Mouse (Mus musculus) lung, embryonic 14.5 days (tissue): ENCODE results near the gene Ehd1. TPM values are rescaled to one million over a fixed set of nuclear protein-coding genes. Genes with fewer than 3 reads are reported as not detected.

Experiments used
- ATAC-seq: fragments of 200-750 bp; cut with Nextera tagmentation; 2 replicates; pipeline ENCODE4 v1.8.0; 2017; ENCODE audit warnings: mild to moderate bottlenecking, moderate TSS enrichment, moderate library complexity; ENCODE audit not compliant: insufficient read depth
- DNase-seq: peaks from one replicate; pipeline ENCODE4 v3.0.0-alpha.2; 2015
- H3K27ac ChIP-seq: fragments of 300-500 bp; sonication (generic); 2 replicates; pipeline ENCODE4 v1.5.1; 2014; ENCODE audit warnings: low read depth, mild to moderate bottlenecking, moderate library complexity
- H3K27me3 ChIP-seq: fragments of 300-500 bp; sonication (generic); 2 replicates; pipeline ENCODE4 v1.6.1; 2014; ENCODE audit warnings: low read length, control low read depth; ENCODE audit not compliant: insufficient read depth
- H3K36me3 ChIP-seq: fragments of 300-500 bp; sonication (generic); 2 replicates; pipeline ENCODE4 v1.6.1; 2014; ENCODE audit warnings: control low read depth; ENCODE audit not compliant: insufficient read depth
- H3K4me1 ChIP-seq: fragments of 300-500 bp; sonication (generic); 2 replicates; pipeline ENCODE4 v1.6.1; 2014; ENCODE audit warnings: antibody characterized with exemption, control low read depth; ENCODE audit not compliant: insufficient read depth
- H3K4me2 ChIP-seq: fragments of 300-500 bp; sonication (generic); 2 replicates; pipeline ENCODE4 v1.6.1; 2014; ENCODE audit warnings: mild to moderate bottlenecking
- H3K4me3 ChIP-seq: fragments of 300-500 bp; sonication (generic); 2 replicates; pipeline ENCODE4 v1.5.1; 2014; ENCODE audit warnings: low read depth, low read length
- H3K9ac ChIP-seq: fragments of 300-500 bp; sonication (generic); 2 replicates; pipeline ENCODE4 v1.6.1; 2014
- H3K9me3 ChIP-seq: fragments of 300-500 bp; sonication (generic); 2 replicates; pipeline ENCODE4 v1.6.1; 2016; ENCODE audit warnings: low read depth, low read length, control low read depth
- CTCF ChIP-seq: IDR thresholded peaks from 2 replicates; pipeline ENCODE4 v1.5.1; 2016; ENCODE audit warnings: antibody characterized with exemption, low read depth
- WGBS: fragments of 180-500 bp; shearing (Covaris S2); extraction: QIAGEN DNeasy Blood & Tissue Kit; methylation state at CpG from one replicate; pipeline ENCODE4 v1.1.7; 2014; 5-methylcytosine and 5-hydroxymethylcytosine counted together
- polyA plus RNA-seq: library from polyadenylated mRNA; unstranded; fragments of >200 nt; fragmentation: Nextera tagmentation; extraction: Ambion mirVana; gene quantifications from 2 replicates; pipeline ENCODE4 v1.2.1, GENCODE M21; 2014

The Ehd1 gene
- polyA plus RNA-seq, 1 experiment from 2014 or later: 50.3 TPM

DNA sequence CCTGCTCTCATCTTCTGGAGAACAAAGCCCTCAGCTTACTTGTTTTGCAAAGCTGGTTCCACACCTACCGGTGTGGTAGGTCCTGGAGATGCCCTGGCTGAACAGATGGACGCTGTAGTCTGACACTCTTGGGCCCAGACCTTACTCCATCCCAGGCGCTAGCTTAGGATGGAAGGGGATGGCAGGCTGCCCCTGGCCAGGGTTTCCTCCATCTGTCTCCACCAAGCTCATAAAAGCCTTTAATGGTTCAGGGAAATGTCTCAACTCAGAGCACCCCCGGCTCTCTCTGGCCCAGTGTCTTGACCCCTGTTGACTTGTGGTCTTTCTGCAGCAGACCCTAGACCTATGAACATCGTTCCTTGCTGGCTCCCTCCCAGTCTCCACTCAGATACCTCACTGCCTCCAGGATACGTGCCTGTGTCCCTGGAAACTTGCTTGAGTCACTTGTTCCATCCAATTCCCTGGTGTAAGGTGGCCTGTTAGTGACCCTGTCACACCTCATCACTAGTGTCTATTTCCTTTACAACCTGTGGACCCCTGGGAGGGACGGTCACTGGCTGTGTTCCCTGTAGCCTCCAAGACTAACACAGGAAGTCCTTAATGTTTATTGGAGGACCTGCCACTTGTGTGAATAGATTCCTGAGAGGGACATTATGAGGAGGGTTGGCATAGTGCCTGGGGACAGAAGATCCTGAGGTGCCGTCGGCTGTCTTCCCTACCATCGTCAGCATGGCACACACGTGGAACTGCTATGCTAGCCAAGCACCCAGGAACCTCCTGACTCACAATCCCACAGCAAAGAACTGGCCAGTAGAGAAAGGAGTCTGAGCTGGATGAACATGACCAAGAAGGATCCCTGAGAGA is 9.0 kb upstream of the Ehd1 start:
- peak; percentile 22 for DNase-seq
- no peaks in the 10 kb centered on the region for H3K9me3 ChIP-seq
- H3K27me3 ChIP-seq: no peaks in the 10 kb centered on the region
- no peak overlapping the region for H3K4me2 ChIP-seq
- H3K4me1 ChIP-seq: no peaks in the 10 kb centered on the region
- no peak overlapping the region for H3K9ac ChIP-seq
- no peak overlapping the region for H3K27ac ChIP-seq
- WGBS: 44% methylated on average over 11 of the region's 11 CpGs
- TF ChIP-seq CTCF: no peak
- ATAC-seq: no peak
- no peak overlapping the region for H3K4me3 ChIP-seq
- no peaks in the 10 kb centered on the region for H3K36me3 ChIP-seq

DNA sequence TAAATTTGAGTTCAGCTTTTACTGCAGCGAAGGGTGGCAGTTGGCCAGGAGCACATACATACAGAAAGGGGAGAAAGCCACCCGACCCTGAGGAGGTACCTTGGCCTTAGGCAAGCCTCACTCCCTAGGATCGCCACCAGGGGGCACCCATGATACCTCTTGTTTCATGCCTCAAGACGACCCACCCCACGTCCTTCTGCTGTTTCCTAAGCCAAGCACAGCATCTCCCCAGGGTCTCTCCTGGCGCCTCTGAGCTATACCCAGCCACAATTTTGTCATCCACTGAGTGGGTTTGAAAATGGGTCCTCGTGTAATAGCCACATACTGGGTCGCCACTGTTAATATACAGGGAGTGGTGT is 8.4 kb upstream of the Ehd1 start:
- H3K4me3 ChIP-seq: no peak overlapping the region
- H3K4me1 ChIP-seq: no peaks in the 10 kb centered on the region
- peak; percentile 73; the same call in 1 of the 2 replicates for ATAC-seq
- 15% methylated on average over 8 of the region's 8 CpGs for WGBS
- peak; percentile 94 for TF ChIP-seq CTCF
- H3K27me3 ChIP-seq: no peaks in the 10 kb centered on the region
- H3K27ac ChIP-seq: no peak overlapping the region
- DNase-seq: peak; percentile 94
- H3K4me2 ChIP-seq: no peak overlapping the region
- no peaks in the 10 kb centered on the region for H3K9me3 ChIP-seq
- no peaks in the 10 kb centered on the region for H3K36me3 ChIP-seq
- H3K9ac ChIP-seq: no peak overlapping the region

DNA sequence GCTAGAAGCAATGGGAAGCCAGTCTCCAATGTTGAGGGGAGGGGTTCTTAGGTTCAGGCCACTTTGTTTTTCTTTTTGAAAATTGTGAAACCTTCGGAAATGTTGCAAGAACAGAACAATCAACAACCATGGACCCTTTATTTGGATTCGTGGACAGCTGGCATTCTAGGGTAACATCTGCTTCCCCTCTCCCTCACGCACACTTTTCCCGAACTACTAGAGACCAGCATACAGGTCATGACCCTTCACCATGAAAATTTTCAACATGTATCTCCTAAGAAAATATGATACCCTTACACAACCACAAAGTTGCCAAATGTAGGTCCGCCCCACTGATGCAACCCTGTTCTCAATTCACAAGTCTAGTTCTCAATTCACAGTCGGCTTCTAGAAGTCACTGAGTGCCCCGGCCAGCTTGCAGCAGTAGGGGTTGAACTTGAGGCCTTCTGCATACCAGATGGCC is 7.8 kb upstream of the Ehd1 start:
- H3K4me2 ChIP-seq: no peak overlapping the region
- H3K9me3 ChIP-seq: no peaks in the 10 kb centered on the region
- H3K4me3 ChIP-seq: no peak overlapping the region
- 74% methylated on average over 7 of the region's 7 CpGs for WGBS
- no peak overlapping the region for H3K9ac ChIP-seq
- no peak for ATAC-seq
- H3K27ac ChIP-seq: no peak overlapping the region
- no peaks in the 10 kb centered on the region for H3K27me3 ChIP-seq
- no peaks in the 10 kb centered on the region for H3K36me3 ChIP-seq
- no peak for DNase-seq
- no peaks in the 10 kb centered on the region for H3K4me1 ChIP-seq
- no peak for TF ChIP-seq CTCF

DNA sequence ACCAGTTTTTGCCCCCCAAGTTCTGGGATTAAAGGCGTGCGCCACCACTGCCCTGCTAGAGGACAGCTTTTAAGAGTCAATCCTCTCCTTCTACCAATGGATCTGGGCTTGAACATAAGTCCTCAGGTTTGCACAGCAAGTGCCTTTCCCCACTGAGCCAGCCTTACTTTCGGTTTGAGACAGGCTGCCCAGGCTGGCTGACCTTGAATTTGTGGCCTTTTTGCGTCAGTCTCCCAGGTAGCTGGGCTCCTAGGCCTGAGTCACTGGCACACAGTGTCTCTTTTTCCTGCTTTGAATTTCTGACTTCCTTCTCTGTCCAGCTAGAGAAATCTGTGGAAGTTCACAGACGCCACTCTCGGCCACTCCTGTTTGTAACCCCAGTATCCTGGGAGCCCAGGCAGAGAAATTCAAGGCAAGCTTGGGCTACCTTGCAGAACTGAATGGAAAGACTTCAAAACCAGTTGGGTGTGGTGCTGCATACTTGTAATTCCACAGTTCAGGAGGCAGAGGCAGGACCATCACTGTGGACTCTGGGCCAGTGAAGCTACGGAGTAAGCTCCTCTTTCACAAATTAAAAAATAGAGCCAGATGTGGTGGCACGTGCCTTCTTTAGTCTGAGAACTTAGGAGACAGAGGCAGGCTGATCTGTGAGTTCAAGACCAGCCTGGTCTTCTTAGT is 6.6 kb upstream of the Ehd1 start:
- Histone ChIP-seq H3K4me3 (no peak overlapping the region), H3K9me3 (no peaks in the 10 kb centered on the region), H3K27me3 (no peaks in the 10 kb centered on the region), H3K36me3 (no peaks in the 10 kb centered on the region), H3K4me2 (no peak overlapping the region), H3K4me1 (no peaks in the 10 kb centered on the region), H3K9ac (no peak overlapping the region), H3K27ac (no peak overlapping the region)
- ATAC-seq: no peak
- no peak for TF ChIP-seq CTCF
- no peak for DNase-seq
- WGBS: 83% methylated on average over 8 of the region's 8 CpGs

DNA sequence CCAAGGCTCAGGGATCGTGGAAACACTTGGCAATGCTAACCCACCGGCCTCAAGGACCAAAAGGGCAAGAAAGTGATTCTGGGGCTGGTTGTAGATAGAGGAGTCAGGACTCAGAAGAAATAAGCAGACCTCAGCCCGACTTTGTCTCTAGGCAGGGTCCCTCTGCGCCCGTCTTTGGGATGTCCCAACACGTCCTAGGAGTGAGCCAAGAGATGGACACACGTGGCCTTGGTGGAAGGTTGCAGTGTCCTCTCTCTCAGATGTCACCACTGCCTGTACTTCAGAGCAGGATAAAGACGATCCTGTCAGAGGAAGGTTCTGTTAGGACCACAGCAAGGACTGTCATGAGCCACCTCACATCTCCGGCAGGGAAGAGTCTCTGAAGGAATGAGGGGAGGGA is 5.9 kb upstream of the Ehd1 start:
- Histone ChIP-seq H3K4me3 (no peak overlapping the region), H3K27me3 (no peaks in the 10 kb centered on the region), H3K9ac (no peak overlapping the region), H3K27ac (no peak overlapping the region), H3K4me1 (no peaks in the 10 kb centered on the region), H3K36me3 (no peaks in the 10 kb centered on the region), H3K4me2 (no peak overlapping the region), H3K9me3 (no peaks in the 10 kb centered on the region)
- ATAC-seq: no peak
- TF ChIP-seq CTCF: no peak
- 47% methylated on average over 9 of the region's 9 CpGs for WGBS
- DNase-seq: no peak

DNA sequence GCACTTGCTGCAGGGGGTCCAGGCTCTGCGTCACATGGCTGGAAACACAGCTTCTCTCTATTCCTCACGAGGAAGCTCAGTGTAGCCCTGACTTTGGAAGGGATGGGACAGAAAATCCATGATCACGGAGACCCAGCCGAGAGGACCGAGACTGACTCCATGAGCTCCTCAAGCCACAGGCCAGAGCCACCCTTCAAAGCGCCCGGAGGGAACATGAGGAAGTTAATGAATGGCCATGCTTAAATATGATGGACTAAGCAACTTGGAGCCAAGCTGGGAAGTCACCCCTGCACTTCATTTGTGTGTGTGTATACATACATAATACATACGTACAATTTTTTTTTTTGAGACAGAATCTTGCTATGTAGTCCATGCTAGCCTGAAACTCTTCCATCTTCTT is 5.3 kb upstream of the Ehd1 start:
- no peak overlapping the region for H3K9ac ChIP-seq
- DNase-seq (no peak), ATAC-seq (no peak)
- 0 out of 2 replicates have a peak, but pooled peaks cover 2% of the 10 kb centered on the region for H3K4me1 ChIP-seq
- H3K27me3 ChIP-seq: no peaks in the 10 kb centered on the region
- H3K4me3 ChIP-seq: no peak overlapping the region
- TF ChIP-seq CTCF: no peak
- H3K4me2 ChIP-seq: no peak overlapping the region
- no peaks in the 10 kb centered on the region for H3K9me3 ChIP-seq
- 23% methylated on average over 8 of the region's 8 CpGs for WGBS
- H3K36me3 ChIP-seq: no peaks in the 10 kb centered on the region
- H3K27ac ChIP-seq: no peak overlapping the region

DNA sequence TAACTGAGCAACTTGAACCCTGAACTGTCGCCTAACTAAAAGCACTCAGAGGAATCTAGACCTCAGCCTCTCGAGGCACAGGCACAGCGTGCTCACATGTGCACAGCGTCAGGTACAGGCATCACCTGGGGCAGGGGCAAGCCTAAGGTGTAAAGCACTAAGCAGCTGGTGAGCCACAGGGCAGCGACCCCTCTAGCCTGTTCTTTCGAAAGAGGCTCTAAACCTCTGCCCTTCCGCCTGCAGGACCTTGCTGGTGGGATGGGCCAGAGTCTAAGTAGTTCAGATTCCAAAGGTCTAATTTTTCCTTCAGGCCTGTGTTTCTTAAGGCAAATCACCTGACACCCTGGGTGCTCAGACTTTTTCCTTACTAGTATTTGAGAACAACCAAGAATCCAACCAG is 4.5 kb upstream of the Ehd1 start:
- Histone ChIP-seq H3K9ac (no peak overlapping the region), H3K4me3 (no peak overlapping the region), H3K36me3 (no peaks in the 10 kb centered on the region), H3K4me2 (no peak overlapping the region), H3K9me3 (no peaks in the 10 kb centered on the region), H3K27ac (no peak overlapping the region), H3K4me1 (0 out of 2 replicates have a peak, but pooled peaks cover 2% of the 10 kb centered on the region), H3K27me3 (no peaks in the 10 kb centered on the region)
- no peak for TF ChIP-seq CTCF
- WGBS: 56% methylated on average over 7 of the region's 7 CpGs
- ATAC-seq (no peak), DNase-seq (no peak)
